Mouse (Mus musculus): ENCODE results near the gene Fzd1. TPM values are rescaled to one million over a fixed set of nuclear protein-coding genes. Genes with fewer than 3 reads are reported as not detected.

Gene Fzd1
- polyA plus RNA-seq (2015; fragmentation: Nextera tagmentation; extraction: Ambion mirVana) = 10.5 and 12.4 TPM in 2 replicates

DNA sequence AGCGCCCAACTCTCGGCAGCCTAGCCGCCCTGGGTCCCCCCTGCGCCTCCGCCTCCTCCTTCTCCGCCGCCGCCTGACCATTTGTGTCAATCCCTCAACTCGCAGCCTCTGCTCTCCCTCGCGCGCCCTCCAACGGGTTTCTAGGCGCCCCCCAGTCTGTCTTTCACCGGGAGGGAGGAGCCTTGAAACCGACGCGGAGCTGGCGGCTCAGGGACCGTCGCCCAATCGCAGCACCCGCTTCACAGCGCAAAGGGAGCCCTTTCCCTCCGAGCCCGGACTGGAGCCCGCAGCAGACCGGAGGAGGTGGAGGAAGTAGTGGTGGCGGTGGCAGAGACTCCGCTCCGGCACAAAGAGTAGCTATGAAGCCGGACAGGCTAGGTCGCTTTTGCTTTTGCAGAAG, at the start of gene Fzd1:
Fzd1 (minus strand) TSS at position 134 of the 400 bp plus-strand sequence.

Small RNA genes lying within 50 kb of the gene (microRNA-seq; reads per million reads assigned to microRNA genes)
- gene Gm44483 (ENCODE audit: borderline replicate concordance, insufficient number of aligned reads) = not detected

Data from adrenal gland, postnatal 0 days (tissue).